Mouse (Mus musculus): ENCODE results near the gene Hs3st5. TPM values are rescaled to one million over a fixed set of nuclear protein-coding genes. Genes with fewer than 3 reads are reported as not detected.

The Hs3st5 gene
- total RNA-seq, 1 experiment from 2014 or later, result not detected

DNA sequence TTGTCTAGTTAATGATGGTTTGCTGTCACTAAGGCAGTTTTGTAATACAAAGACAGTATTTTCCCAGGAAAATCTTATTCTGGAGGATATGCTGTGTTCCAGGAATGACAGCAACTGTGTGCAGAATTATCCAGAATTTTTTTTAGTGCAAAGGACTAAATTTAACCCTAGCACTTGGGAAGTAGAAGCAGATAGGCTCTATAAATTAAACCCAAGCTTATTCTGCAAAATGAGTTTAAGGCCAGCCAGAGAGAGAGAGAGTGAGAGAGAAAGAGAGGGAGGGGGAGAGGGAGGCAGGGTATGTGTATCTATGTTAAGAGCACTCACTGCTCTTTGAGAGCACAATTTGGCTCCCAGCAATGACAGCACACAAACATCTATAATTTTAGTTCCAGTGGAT lies 267.0 kb downstream of the Hs3st5 start:
- ATAC-seq (replicated peaks; ENCODE audit: insufficient number of reproducible peaks, low FRiP score, low TSS enrichment, poor library complexity, severe bottlenecking), result no peak

DNA sequence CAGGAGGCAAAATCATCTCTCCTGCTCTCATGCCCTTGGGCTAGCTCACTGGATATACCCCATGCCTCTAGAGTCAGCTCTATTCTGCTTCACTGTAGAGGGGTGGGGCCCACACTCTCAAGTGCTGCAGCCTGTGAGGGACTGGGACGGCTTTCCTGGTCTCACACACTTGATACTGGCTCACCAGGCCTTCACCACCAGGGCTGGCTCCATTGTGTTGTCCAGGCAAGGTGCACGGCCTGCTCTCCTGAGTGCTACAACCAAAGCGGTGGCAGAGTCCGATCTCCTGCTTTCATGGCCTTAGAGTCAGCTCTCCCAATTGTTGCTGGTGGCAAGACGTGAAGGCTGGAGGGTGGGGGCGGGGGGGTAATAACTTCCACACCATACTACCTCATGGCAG lies 268.3 kb downstream of the Hs3st5 start:
- no peak for ATAC-seq (replicated peaks; ENCODE audit: insufficient number of reproducible peaks, low FRiP score, low TSS enrichment, poor library complexity, severe bottlenecking)

DNA sequence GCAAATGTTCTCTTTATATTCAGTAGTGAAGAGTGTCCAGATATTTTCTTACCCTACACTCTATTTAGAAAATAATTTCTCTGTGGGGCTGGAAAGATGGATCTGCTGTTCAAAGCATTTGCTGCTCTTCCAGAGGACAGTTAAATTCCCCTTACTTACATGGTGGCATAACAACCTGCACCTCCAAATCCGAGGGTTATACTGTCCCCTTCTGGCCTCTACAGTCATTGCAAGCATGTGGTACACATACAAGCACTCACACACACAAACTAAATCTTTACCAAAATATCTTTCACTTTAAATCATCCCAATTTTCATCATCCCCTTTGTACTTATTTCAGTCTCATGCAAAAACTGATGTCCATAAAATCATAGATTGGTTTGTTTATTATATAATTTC lies 275.0 kb downstream of the Hs3st5 start:
- no peak for ATAC-seq (replicated peaks; ENCODE audit: insufficient number of reproducible peaks, low FRiP score, low TSS enrichment, poor library complexity, severe bottlenecking)

DNA sequence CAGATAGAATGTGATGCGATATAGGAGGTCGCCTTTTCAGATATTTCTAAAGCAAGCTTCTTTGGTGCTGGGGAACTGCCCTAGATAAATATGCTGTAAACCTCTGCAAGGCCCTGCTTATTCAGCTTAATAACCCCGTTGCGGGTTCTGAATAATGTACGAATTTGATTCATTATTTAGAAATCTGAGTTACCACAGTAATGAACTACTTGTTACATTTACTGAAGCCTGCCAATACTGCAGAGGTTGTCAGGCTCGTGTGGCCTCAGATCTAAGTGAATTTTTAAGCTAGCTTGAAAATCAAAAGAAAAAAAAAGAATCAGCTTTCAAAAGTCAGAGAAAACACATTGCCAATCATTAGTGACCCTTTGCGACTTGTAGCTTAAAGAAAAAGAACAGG lies 280.4 kb downstream of the Hs3st5 start:
- no peak for ATAC-seq (replicated peaks; ENCODE audit: insufficient number of reproducible peaks, low FRiP score, low TSS enrichment, poor library complexity, severe bottlenecking)

DNA sequence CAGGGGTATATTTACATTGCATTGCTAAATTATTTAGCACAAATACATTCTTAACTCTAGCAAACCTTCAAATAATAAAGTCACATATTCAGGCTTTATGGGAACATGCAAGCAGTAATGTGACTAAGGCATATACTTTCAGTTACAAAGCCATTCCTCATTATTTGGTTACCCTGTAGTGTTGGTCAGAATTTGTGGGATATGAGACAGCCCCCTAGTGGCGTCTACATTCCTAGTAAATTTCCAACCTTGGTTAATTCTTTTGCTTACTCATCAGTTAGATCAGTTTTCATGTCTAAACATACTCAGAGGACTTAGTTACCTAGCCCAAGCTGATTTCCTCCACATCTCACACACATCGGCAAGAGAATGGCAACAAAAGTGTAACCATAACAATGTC lies 285.2 kb downstream of the Hs3st5 start:
- ATAC-seq (replicated peaks; ENCODE audit: insufficient number of reproducible peaks, low FRiP score, low TSS enrichment, poor library complexity, severe bottlenecking), result no peak

DNA sequence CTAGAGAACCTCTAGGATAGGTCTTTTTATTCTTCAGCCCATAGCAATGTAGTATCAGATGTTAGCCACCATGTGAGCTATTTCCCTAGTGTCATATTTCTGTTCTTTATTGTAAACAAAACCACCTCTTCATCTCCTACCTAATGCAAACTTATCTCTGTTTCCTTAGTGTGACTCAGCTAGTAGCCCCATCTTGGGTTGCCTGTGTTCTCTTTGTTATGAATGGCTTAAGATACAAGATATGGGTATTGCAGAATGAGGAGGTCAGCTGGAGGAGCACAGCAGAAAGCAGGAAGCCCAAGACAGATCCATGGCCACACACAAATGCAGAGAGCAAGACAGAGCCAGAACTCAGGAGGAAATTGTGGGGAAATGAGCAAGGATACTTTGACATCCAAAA lies 288.7 kb downstream of the Hs3st5 start:
- no peak for ATAC-seq (replicated peaks; ENCODE audit: insufficient number of reproducible peaks, low FRiP score, low TSS enrichment, poor library complexity, severe bottlenecking)

DNA sequence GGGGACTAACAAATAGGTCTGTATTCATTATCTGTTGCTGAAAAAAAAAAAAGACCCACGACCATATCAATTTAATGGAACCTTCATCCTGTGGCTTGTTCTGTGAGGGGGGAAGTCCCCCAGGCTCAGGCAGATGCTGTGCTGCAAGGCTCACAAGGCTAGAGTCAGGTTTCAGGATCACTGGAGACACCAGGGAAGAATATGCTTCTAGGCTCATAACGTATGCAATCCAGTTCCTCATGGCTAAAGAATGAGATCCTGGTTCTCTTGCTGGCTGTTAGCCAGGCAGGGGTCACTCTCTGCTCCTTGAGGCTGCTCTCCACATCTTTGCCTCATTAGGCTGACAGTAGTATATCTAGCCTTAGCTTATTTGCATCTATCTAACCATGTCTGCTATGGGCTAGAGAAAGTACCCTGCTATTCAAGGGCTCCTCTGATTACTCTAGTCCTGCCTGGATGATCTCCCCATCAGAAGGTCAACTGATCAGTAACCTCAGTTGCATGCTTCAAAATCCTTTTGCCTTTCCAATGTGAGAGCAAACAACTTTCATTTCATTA lies 294.4 kb downstream of the Hs3st5 start:
- ATAC-seq (replicated peaks; ENCODE audit: insufficient number of reproducible peaks, low FRiP score, low TSS enrichment, poor library complexity, severe bottlenecking), result no peak

DNA sequence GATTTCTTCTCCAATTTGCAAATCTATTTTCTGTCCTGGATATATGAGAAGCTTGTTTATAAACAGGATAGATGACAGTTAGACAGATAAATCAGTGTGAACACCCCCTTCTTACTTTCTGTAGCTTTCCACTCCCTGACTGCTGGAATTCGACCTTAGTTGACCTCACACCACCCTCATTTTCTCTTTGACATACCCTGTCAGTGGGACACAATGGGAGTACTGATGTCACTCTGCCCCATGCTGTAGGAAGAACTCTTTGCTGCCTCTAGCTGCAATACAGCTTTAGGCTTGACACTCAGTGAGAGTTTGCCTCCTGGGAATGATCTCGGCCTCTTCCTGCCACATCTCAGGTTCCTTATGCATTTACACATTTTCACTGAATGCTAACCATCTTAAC lies 297.1 kb downstream of the Hs3st5 start:
- no peak for ATAC-seq (replicated peaks; ENCODE audit: insufficient number of reproducible peaks, low FRiP score, low TSS enrichment, poor library complexity, severe bottlenecking)

DNA sequence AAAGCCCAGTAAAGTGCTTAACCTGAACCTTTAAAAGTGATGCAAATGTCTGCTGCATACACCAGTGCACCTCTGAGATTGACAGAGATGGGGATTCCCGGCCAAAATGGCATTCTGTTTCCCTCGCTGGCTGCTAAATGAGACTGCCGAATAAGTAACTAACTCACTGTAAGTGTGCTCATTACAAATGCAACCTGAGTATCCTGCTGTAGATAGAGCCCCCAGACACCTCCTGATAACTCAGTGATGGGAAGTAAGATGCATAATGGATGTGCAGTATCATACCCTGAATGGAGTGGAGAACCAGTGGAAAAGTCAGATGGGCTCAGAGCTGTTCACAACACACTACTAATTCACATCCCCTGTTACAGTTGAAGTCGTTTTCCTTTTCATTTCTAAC lies 298.7 kb downstream of the Hs3st5 start:
- no peak for ATAC-seq (replicated peaks; ENCODE audit: insufficient number of reproducible peaks, low FRiP score, low TSS enrichment, poor library complexity, severe bottlenecking)

DNA sequence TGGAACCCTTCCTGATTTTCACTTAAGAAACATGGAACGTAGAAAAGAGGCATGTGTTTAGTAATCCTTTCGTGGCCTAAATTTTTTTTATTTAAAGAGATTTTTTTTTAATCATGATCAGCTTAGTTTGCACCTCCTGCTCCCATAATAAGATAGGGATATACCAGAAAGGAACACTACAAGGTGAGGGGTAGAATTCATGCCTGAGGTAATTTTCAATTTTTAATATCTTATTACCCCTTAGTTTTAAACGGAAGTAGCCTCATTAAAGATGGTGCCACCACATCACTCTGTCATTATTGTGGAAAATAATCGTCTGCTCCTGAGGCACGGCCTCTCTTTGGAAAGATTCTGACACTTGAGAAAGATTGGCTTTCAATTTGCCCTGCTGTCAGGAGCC lies 299.2 kb downstream of the Hs3st5 start:
- no peak for ATAC-seq (replicated peaks; ENCODE audit: insufficient number of reproducible peaks, low FRiP score, low TSS enrichment, poor library complexity, severe bottlenecking)

DNA sequence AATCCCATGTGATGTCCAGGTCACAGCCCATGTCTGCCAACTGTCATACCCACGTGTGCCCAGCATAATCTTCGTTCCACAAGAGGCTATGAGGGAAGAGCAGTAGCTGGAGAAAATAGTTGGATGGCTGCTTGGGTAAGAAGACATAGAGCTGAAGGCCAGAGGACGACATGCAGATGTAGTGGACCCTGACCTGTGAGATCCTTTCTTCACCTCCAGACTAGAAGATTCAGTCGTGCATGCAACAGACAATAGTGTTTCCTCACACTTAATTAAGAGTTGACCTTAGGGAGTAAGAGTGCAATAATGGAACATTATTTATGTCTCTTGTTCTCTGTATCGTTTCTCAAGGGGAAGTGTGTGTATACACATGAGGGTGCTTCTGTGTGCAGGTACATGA lies 300.4 kb downstream of the Hs3st5 start:
- no peak for ATAC-seq (replicated peaks; ENCODE audit: insufficient number of reproducible peaks, low FRiP score, low TSS enrichment, poor library complexity, severe bottlenecking)

DNA sequence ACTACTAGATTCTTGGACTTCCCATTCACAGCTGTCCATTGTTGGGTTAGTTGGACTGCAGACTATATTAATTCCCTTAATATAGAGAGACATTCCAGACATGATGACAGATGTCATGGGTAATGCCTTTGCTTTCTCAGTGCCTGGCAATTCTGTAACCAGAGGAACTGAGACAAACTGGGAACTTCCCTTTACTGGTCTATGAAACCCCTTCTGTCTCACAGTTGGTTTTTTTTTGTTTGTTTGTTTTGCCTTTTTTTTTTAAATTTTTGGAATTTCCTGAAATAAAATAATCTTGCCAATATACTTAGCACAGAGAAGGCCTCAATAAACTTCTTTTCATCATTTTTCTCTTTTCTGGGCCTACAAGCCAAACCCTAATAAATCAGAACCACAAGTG lies 312.3 kb downstream of the Hs3st5 start:
- ATAC-seq (replicated peaks; ENCODE audit: insufficient number of reproducible peaks, low FRiP score, low TSS enrichment, poor library complexity, severe bottlenecking), result no peak

DNA sequence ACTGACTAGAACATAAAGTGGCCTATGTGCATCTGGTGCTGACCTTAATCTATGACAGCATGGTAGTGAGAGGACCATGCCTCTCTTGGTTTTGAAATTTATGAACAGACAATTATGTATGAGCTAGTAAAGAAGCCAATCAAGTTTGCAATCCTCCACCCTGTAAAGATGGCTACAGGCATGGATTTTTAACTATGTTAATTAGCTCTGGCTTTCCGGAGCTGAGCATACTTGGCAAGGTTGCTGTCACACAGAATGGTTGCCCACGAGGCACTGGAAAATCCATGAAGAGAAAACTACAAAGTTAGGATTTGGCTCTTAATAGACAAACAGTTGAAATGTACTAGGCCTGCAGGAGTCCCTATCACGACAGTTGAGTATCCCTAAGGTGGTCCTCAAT lies 322.5 kb downstream of the Hs3st5 start:
- no peak for ATAC-seq (replicated peaks; ENCODE audit: insufficient number of reproducible peaks, low FRiP score, low TSS enrichment, poor library complexity, severe bottlenecking)

DNA sequence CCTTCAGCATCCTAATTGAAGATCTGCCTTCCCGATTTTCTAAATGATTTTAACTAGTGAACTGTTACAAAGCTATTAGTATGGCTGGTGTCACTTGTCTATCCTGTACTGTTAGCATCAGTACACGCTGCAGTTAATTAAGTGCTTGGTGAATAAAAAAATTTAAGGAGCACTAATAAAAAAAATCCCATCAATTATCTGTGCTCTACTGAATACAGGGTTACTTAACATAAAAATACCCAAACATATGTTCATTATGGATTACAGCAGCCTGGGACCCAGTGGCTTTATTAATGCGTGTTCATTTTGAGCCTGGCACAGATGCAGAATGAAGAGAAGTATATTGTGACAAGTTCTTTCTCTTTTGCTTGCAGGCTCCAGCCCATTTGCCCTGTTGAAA lies 325.6 kb downstream of the Hs3st5 start:
- no peak for ATAC-seq (replicated peaks; ENCODE audit: insufficient number of reproducible peaks, low FRiP score, low TSS enrichment, poor library complexity, severe bottlenecking)

DNA sequence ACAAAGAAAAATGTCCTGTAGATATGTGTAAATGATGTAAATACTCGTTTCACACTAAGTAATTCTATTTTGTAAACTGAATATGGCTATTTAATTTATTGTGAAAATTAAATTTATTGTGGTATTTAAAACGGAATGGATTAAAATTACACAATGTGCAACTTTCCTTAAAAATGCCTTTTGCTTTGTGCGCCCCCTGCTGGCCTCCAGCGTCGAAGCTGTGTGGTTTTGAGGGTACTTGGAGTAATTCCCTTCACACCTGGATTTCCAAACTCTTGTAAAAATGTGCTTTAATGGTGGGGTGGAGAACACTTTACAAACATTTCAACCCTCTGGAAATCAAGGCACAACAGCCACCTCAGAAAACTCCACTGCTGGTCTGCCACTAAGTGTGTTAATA lies 327.6 kb downstream of the Hs3st5 start:
- no peak for ATAC-seq (replicated peaks; ENCODE audit: insufficient number of reproducible peaks, low FRiP score, low TSS enrichment, poor library complexity, severe bottlenecking)

DNA sequence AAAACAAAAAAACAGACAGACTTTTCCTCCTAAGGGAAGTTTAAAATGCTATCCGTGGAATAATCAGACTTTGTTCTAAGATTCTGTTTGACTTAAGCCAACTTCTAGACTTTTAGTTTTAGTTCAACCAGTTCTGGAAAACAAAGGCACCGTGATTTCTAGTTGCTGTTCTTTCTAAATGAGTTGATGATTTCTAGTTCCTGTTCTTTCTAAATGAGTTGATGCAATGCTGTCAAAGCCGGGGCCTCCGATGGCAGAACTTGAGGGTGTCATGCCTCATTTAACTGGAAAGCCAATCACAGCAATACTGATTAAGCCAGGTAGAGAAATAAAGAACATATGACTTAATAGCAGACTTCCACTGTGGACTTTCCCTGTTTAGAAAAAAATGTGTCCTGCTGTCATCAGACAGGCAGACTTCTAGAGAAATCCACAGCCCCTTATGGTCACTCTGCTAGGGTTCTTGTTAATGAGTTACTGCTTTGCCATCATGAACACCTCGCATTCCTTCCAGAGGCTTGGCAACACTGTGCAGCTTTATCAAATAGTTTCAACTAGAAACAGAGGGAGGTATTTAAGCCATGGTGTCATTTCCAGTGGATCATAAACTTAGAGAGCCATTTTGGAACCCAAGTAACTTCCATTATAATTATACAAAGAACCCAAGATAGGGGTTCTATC lies 329.4 kb downstream of the Hs3st5 start:
- ATAC-seq (replicated peaks; ENCODE audit: insufficient number of reproducible peaks, low FRiP score, low TSS enrichment, poor library complexity, severe bottlenecking), result no peak

DNA sequence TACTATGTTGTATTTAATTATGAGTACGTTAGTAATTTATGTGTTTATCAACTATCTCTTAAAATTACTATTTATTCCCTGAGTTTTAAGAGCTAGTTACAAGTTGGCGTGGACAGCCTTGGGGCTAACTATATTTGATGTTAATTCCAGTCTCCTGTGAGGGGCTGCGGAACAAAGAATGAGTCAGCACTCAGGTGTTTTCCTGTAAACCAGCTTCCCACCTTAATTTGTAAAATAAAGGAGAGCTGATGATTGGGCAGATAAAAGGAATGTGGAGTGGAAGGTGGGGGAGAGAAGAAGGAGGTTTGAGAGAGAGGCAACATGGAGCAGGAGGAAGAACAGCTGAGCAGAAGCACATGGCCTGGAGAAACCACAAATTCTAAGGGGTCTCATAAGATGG lies 343.6 kb downstream of the Hs3st5 start:
- ATAC-seq (replicated peaks; ENCODE audit: insufficient number of reproducible peaks, low FRiP score, low TSS enrichment, poor library complexity, severe bottlenecking), result no peak

DNA sequence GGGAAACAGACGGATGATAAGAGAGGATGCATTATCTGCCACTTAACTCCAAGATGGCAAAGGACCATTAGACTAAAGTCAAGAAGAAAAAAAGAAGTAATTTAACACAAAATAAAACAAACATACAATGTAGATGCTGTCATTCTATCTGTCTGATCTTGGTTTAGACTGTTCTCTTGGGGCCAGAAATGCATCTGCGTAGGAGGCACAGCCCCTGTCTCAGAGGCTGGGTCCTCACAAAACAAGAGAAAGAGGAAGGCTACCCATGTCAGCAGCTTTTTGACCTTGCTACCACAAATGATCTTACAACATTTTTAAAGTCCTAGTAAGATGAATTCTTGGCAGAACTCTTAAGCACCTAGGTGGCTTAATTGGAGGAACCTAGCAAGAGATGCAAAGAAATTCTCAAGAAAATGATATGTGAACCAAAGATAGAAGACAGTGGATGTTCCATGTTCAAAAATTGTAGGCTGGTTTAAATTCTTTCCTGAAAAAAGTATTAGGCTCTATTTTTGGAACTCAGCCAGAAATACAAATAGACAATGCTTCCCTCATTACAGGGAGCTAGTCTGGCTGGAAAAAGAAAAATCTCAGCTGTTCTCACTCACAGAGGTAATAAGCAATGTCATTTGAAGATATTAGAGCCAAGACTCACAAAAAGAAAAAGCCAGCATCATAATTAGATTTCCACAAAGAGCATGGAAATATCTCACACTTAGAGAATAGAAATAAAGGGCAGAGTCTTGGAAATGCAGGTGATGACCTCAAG lies 355.7 kb downstream of the Hs3st5 start:
- no peak for ATAC-seq (replicated peaks; ENCODE audit: insufficient number of reproducible peaks, low FRiP score, low TSS enrichment, poor library complexity, severe bottlenecking)
